Mouse (Mus musculus): Measurements from ENCODE around the gene Dlx3.

The Dlx3 gene

DNA sequence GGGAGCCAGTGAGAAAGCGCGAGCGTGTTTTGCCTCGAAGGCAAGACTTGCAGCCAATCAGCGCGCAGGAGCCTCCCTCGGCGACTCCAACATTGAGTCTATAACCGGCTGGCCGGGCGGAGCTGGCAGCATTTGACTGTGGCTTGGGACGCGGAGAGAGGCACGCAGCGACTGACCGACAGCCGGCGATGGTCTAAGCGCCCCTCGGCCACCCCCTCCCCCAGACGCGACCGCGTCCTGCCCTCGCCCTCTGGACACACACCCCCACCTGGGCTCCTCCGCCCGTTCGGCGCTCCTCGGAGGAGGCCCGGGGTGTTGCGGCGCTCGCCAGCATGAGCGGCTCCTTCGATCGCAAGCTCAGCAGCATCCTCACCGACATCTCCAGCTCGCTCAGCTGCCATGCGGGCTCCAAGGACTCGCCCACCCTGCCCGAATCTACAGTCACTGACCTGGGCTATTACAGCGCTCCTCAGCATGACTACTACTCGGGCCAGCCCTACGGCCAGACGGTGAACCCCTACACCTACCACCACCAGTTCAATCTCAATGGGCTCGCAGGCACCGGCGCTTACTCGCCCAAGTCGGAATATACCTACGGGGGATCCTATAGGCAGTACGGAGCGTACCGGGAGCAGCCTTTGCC, at the start of gene Dlx3:
Gene Dlx3, plus strand, starts transcription at position 130 of the 643 bp plus-strand sequence.
- no peak for DNase-seq (ENCODE audit: low spot score)

DNA sequence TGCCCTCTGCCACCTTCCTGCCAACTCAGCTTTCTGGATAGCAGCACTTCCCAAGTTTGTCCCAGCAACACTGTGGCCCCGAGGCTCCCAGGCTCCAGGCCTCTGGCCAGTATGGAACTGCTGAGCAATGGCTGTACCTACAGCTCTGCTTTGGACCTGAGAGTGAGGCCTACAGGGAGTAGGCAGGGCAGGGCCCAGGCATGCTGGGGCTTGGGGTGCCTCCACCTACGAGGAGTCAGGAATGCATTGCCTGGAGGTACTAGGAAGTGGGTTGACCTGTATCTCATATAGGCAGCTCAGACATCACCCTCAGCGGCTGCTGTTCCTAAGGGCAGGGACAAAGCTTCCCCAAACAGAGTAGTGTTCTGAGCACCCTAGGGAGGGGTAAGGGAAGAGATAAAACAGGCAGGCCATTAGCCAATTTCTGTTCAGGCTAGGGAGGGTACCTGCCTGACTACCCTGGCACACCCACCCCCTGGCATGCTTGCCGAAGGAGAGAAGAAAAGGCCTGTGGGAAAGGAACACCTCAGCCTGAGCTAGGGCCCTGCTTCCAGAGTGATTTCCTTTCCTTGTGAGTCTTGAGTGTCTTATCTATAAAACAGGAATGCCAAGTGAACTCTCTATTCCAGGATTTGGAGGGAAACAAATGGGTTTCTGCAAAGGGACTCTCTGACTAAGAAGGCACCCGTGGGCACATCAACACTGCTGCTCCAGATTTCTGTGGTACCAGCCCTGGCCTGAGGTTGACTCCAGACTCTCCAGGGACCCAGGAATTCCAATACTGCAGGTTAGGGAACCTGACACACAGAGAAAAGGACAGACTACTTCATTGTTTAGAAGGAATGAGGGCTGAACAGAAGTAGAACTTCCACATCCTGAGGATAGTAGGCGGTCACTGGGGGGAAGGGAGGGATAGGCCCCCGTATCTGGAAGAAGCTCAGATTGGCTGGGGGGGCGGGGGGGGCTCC, 49.5 kb upstream of the Dlx3 start:
- no peak for DNase-seq (ENCODE audit: low spot score)

DNA sequence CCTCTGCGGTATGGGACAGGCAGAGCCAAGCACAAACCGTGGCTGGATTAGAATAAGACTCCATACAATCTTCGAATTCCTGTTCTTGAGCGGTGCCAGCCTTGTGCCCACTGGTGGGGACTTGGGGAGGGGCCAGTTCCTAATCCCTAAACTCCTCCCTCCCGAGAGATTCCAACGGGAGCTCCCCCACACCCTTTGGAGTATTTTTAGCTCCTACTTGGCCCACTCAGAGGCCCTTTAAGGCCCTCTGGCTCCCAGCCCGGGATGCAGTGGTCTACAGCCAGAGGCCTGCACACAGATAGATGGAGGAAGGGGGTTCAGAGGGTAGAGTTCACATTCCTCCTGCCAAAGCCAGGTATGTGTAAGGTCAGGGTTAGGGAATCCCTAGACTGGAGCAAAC, 48.7 kb upstream of the Dlx3 start:
- DNase-seq (ENCODE audit: low spot score): peak; percentile 65

DNA sequence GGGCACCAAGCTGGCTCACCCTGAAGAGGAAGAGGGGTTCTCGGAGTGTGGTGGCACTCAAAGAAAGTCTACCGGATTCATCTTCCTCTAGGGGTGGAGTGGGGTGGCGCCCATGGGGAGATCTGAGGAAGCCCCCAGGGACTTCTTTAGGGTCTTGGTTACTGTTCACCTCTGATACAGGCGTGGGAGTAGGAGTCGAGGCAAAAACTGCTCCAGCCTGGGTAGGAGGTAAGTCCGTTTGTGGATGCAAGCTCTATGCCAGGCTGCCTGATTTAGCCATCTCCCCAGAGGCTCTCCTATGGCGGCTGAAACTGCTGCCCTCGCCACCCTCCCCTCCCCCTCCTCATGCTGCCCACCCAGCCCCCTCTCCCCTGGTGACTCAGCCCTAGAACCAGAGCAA, 47.8 kb upstream of the Dlx3 start:
- DNase-seq (ENCODE audit: low spot score): no peak

DNA sequence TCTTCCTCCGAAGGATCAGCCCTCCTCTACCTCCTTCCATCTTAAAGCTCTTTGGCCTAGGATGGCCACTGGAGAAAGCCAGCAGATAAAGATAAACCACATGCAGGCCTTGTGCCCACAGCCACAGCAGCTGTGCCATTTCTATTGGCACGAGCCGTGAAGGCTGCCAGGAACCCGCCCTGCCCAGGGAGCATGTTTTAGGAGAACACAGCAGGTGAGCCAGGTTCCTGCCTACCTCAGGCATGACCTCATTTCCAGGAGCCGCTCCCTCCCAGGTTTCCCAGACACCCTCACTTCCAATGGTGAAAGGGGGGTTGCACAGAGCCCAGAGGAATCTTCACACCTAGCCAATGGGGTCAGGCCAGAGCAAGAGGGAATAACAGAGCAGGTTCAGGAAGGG, 47.1 kb upstream of the Dlx3 start:
- peak; percentile 77 for DNase-seq (ENCODE audit: low spot score)

DNA sequence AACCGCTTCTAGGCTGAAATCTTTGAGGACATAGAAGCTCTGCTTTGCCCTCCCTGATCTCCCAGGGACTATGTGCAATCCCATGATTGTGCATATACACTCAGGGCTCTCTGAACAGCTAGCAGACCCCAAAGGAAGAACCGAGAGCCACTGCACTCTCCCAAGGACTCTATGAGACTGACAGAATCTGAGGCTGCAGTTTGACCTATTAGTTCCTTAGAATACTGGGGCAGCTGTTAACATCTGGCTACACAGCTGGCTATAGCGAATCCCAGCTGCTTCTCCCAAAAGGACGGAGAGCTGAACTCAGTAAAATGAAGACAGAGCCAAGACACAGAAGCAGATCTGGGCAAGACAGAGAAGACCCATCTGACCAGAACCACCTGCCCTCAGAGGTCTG, 46.1 kb upstream of the Dlx3 start:
- DNase-seq (ENCODE audit: low spot score): no peak

DNA sequence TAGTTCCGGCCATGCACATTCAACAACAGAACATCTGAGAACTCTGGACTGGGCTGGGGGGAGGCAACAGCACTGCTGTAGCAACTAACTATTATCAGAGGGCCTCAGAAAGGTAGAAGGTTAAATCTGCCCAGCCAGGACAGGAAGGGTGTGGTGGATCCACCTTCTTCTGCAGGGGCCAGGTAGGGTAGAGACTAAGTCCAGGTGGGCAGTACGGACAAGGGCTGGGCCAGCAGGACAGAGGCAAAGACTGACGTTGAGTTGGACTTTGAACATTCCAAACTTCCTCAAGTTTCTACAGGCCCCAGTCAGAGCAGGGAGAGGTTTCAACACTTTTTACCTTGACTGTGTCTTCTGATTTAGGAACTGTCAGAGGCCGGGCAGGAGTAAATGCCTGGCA, 45.2 kb upstream of the Dlx3 start:
- no peak for DNase-seq (ENCODE audit: low spot score)

DNA sequence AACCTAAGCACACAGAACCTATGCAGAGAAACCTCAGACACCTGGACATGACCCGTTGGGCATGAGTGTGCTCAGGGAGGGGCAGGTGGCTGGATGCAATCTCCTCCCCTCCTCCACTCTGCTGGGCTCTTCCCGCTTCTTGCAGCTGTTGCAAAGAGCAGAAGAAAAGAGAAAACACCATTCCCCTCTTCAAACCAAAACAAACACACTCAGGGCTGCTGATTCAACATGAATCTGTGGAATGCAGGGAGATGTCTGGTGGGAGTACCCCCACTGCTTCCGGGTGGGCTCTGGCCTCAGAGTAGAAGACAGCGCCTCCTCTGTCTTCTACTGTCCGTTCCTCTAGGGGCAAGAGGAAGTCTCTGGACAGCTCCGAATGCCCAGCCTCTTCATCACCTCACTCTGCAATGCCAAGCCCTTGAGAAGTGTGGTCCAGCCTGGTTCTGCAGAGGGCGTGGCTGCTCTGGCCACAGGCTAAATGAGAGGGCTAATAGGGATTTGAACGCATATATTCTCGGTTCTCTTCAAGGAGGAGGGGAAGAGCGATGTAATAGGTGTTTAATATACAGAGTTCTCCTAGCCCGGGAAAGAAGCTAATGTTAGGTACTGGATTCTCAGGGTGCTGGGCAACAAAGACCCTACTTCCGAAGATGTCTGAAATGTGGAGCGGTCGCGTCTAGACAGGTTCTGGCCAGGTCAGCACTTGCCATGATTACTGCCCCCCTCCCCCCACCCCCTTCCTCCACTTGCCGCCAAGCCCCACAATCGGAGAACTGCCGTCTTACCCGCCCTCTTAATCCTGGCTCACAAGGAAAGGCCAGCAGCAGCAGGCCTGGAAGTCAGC, 44.5 kb upstream of the Dlx3 start:
- DNase-seq (ENCODE audit: low spot score): peak; percentile 61

DNA sequence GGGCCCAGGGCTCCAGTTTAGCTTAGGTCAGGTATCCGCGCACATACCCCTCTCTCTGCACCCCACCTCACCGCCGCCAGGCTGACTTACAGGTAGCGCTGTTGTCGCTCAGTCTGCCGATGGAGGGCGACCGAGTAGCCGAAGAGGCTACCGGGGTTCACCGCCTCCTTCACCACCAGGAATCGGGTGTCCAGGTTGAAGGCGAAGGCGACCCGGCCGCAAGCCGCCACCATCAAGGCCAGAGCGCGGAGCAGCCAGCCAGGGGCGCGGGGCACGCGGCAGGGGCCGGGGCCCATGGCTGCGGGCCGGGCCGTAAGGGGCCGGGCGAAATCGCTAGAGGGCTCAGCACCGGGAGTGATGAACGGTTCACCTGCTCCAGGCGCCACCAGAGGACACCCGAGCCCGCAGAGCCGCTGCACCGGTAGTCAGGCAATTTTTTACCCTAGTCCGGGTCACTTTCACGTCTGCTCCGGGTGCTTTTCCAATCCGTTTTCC, 43.8 kb upstream of the Dlx3 start:
- DNase-seq (ENCODE audit: low spot score): peak; percentile 70

DNA sequence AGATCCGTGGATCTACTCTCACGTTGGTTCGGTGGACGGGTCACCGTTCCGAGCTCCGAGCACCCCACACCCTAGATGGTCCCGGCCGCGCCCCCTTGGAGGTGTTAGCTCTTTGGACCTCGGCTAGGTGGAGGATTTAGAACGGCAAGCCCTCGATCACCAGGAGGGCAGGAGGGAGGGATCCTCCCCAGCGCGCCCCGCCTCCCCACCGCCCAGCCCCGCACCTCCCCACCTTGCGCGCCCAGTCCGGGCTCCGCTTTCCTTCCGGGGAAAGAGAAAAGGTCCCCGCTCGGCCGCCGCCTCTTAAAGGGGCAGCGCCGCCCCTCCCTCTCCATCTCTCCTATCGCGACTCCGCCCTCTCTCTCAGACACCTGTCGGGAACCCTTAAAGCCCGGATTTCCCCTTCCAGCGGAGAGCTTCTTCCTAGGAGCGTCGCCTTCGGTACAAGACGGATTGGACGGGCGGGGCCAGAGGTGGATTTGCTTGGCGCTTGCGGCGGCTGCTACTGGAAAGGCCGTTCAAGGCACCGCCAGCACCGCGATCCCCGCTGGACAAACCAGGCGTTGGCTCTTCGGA, 43.3 kb upstream of the Dlx3 start, which contains the start of gene Itga3:
Gene Itga3, minus strand, starts transcription at position 266 of the 576 bp plus-strand sequence.
- peak; percentile 91 for DNase-seq (ENCODE audit: low spot score)

DNA sequence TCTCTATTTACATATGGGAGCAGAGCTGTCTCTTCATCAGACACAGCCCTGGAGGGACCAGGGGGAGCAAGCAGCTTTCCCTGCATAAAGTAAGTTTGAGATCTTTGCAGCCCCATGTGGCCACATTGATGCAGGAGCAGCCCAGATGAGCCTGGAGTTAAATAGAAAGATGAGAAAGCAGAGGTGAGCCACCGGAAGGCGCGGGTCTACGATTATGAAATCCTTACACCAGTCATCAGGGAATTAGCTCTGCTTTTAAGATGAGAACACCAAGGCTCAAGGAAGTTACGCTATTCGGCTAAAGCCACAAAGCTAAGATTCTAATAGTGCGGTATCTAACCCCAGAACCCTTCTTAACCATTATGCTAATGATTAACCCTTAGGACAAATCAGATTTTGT, 42.0 kb upstream of the Dlx3 start:
- DNase-seq (ENCODE audit: low spot score): no peak

DNA sequence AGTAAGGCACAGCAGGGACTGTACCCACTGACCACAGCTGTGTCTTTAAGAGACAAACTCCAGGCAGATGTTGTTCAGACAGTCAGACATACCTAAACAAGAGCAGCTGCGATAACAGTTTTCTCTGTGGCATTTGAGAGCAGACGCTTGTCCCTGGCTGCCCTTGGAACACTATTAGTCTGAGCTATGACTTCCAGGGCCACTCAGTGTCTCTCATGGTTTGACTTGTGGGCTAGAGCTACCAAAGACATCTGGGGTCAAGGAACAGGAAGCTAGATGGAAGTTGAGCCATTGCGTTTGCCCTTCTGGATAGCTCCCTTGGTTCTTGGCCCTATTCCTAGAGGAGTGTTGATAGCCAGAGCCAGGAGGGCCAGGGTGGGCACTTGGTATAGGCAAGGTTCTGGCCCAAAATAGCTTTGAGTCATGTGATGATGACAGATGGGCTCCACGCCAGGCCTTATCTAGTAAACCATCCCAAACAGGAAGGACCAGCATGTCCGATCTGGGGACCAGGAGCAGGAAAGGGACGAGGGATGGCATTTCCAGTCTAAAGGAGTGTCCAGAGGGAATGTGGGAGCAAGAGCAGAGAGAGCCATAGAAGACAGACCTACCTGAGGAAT, 40.6 kb upstream of the Dlx3 start:
- peak; percentile 91 for DNase-seq (ENCODE audit: low spot score)

DNA sequence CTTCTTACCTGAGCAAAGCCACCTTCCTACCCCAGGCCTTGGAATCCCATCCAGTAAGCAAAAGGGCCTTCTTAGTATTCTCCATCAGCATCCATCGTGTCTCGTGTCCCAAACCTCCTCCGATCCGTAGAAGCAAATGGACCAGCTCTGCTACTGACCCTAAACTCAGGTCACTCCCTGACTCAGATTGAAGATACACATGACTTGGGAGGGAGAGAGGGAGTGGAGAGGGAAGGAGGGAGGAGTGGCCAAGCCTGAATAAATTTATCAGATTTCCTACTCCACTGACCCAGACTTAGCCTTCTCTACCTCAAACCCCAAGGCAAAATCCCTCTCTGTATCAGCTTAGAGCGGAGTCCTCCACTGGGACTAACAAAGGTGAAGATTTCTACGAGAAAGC, 39.1 kb upstream of the Dlx3 start:
- DNase-seq (ENCODE audit: low spot score): no peak

DNA sequence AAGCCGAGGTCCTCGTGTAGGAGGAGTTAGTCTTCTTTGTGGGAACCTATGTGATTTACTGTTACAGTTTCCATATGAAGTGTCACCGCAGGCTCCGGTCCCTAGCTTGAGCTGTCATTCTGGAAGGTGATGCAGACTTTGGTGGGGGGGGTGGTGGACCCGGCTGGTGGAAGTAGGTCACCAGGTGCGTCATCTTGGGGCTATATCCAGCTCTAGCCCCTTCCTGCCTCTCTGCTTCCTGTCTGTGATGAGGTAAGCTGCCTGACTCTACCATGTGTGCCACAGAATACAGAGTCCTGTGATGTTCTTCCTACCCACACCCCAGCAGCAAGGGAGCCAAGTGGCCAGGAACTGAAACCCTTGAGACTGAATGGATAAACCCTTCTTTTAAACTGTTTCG, 37.0 kb upstream of the Dlx3 start:
- DNase-seq (ENCODE audit: low spot score): no peak

DNA sequence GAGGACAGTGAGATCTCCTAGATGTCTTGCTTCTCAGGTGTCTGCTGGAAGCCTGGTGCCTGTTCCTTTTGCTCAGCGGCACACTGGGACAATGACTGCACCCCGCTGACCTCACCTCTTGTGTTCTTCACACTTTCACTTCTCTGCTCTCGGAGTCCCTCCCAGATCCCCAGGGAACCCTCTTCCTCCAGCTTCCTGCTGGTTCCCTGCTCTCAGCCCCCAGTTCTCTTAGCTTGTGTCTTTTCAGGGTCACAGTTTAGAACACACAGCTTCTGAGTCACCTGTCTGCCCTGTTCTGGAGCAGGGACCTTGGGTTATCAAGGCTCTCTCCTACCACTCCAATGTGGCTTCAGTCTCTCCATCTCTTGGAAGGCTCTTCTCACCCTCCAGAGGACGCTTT, 35.7 kb upstream of the Dlx3 start:
- DNase-seq (ENCODE audit: low spot score): no peak

DNA sequence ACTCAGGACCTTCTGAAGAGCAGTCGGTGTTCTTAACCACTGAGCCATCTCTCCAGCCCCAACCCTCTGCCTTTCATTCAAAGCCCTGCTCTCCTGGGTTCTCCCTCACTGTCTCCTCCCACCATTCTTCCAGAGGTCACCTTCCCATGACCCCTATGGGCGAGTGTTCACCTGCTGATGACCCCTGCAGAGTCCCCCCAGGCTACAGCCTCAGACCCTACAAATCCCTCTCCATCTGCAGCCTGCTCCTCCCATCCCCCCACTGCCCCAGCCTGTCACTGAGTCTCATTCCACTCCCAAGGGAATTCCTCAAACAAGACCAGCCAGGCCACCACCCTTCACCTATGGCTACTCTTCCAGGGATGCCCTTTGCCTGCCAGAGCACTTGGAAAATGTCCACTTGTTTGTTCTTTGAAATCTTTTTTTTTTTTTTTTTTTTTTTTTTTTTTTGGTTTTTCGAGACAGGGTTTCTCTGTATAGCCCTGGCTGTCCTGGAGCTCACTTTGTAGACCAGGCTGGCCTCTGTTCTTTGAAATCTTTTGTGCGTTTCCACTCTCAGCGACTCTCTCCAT, 35.0 kb upstream of the Dlx3 start:
- no peak for DNase-seq (ENCODE audit: low spot score)

DNA sequence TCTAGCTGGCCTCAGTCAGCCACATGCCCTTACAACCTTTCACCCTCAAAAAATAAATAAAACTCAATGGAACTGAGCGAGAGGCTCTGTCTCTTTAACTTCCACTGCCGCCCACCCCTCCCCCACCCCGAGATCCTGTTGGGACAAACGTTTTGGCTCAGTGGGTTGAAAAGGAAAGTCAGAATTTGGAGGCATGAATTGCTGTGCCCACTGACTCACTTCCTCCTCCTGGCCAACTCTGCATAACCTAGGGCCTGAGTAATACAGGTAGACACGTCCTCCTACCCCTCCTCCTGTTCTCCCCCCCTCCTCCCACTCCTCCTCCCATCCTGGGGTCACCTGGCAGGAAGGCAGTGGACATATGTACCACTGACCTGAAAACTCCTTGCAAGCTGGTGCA, 34.2 kb upstream of the Dlx3 start:
- no peak for DNase-seq (ENCODE audit: low spot score)

DNA sequence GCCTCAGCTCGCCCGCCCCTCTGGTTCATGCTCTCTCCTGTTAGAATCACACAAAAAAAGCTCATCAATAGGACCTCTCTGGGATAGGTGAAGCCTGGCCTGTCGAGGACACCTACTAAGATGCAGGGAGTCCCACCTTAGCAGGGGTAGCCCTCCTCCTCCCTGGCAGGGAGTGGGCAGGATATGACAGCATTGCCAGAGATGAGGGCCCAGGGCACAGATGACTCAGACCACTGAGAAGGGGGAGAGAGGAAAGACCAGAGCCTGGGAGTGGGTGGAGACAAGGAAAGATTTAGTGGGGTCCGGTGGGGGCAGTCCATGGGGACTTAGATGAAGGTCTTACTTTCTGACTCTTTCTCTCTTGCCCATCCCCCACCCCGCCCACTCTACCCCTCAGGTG, 33.7 kb upstream of the Dlx3 start:
- DNase-seq (ENCODE audit: low spot score): no peak

DNA sequence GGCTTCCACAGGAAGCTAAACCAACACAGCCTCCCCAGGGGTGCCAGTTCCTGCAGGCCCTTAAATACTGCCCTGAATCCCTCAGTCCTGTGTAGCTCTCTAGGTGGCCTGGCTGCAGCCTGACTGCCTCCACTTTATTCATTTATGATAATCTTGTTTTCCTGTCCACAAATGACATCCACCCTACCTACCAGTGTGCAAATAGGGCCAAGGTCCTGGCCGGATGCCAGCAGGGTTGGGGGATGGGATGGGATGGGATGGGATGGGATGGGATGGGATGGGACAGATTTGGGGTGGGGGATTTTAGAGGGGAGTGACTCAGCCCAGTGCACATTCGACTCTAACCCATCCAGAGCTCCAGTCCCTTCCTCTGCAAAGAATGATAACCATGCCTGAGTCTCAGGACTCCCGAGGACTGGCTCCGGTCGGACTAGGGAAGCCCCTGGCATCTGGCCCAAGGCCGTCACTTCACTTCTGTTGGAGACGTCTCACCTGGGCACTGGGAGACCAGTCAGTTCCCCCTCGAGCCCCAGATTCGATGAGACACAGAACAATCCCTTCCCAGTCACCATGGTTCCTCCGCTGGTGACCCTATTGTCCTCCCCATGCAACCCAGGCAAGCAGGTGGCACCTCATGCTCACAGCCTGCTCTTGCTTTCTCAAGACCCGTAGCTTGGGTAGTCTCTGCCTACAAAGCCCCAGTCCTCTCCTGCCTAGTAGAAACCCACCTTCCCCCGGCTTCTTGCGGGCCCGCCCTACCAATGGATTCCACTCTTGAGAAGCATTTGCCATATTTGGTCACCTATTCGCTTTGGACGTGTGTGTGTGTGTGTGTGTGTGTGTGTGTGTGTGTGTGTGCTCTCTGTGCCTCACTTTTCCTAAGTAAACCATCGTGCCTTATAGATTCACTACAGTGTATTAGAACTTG, 32.4 kb upstream of the Dlx3 start:
- DNase-seq (ENCODE audit: low spot score): no peak

DNA sequence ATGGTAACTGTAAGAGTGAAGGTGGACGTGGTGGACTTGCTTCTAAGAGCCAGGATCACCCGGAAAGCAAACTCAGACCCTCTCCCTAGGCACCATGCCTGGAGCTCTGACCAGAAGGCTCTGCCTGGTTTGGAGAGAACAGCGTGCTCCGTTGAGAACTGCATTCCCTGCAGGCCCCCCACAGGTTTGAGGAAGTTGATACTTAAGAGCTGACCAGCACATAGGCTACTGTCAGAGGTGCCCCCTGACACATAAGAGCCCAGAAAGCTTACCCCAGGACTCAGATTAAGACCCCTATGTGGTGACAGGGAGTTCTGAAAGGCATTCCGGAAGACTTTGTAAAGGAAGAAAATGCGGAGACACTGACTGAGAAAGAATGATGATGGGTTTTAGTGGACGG, 31.6 kb upstream of the Dlx3 start:
- DNase-seq (ENCODE audit: low spot score): no peak
